Comparison of ENCODE assay signal across 21 mouse cellular contexts in the genomic region with DNA sequence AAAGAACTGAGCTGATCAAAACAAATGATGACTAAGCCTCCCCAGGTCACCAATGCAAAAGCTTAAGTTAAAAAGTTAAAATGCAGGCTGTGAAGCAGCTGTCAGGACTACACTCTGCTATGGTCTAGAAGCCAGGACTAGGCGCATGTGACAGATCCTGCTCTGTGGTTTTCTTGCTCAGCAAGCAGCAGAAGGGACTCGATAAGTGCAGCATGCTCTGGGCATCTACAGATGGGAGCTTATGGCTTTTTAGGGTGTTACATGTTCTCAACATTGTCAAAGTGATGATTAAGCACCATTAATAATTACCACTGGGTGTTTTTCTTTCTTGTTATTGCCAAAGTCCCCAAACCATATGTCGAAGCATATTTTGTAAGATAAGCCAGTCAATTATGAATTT. TPM values are rescaled to one million over a fixed set of nuclear protein-coding genes. Genes with fewer than 3 reads are reported as not detected.
DNase-seq lines count a peak whose midpoint lies in the region; ATAC-seq lines count a peak whose summit lies in the region.
"Had no signal": no experiment of that assay in that cellular context is flagged by ENCODE, and none has a peak within 500 bp of the region (broad histone marks: within the 10 kb centered on the region; RNA-seq: fewer than 3 reads in every experiment).

No protein-coding gene starts in this region.

- 55% methylated on average over 3 of the region's 3 CpGs for WGBS in hindbrain, embryonic 16.5 days
- WGBS in hindbrain, embryonic 12.5 days = 71% methylated on average over 3 of the region's 3 CpGs

- DNase-seq in right cerebral cortex, adult 2 months (ENCODE audit: low spot score in 2 of 2) = peak; percentile 20 to 32
- no peak for DNase-seq in right cerebral cortex, postnatal 14 days
- peak; percentile 65 to 76 for DNase-seq in layer of hippocampus, adult 8-10 months (ENCODE audit: low spot score in 2 of 2)
- no peak for DNase-seq in left cerebral cortex, adult 11 months (ENCODE audit: low spot score)
- DNase-seq in spleen, adult 18-20 months = no peak
- DNase-seq: adrenal gland, postnatal 10 days; B cell, adult 2 months; cerebellum, adult 8-10 months; heart, adult 2 months; liver, embryonic 13.5 days; thymus, adult 18-20 months had no signal

- H3K4me2 ChIP-seq in hindbrain, embryonic 16.5 days (ENCODE audit: low read length) = no peak overlapping the region
- H3K4me2 ChIP-seq in hindbrain, embryonic 12.5 days (replicated peaks) = no peak overlapping the region
- H3K4me2 ChIP-seq: embryonic facial prominence, embryonic 12.5 days; heart, embryonic 15.5 days; limb, embryonic 12.5 days; liver, embryonic 13.5 days; lung, embryonic 15.5 days; midbrain, embryonic 13.5 days had no signal

- H3K4me1 ChIP-seq in hindbrain, embryonic 16.5 days (ENCODE audit: control insufficient read depth, insufficient read depth, low read depth, low read length) = peaks cover 10% of the 10 kb centered on the region
- peaks cover 16% of the 10 kb centered on the region for H3K4me1 ChIP-seq in hindbrain, embryonic 12.5 days
- H3K4me1 ChIP-seq: heart, embryonic 15.5 days; limb, embryonic 12.5 days; liver, embryonic 13.5 days; lung, embryonic 15.5 days had no signal

- H3K9ac ChIP-seq in hindbrain, embryonic 16.5 days (ENCODE audit: low read depth, low read length) = no peak overlapping the region
- no peak overlapping the region for H3K9ac ChIP-seq in hindbrain, embryonic 12.5 days
- H3K9ac ChIP-seq: embryonic facial prominence, embryonic 12.5 days; heart, embryonic 15.5 days; limb, embryonic 12.5 days; liver, embryonic 13.5 days; lung, embryonic 15.5 days; midbrain, embryonic 13.5 days had no signal

- no peaks in the 10 kb centered on the region for H3K36me3 ChIP-seq in hindbrain, embryonic 16.5 days (ENCODE audit: control insufficient read depth, insufficient read depth, low read length)
- no peaks in the 10 kb centered on the region for H3K36me3 ChIP-seq in hindbrain, embryonic 12.5 days
- H3K36me3 ChIP-seq: heart, embryonic 15.5 days; liver, embryonic 13.5 days; lung, embryonic 15.5 days; midbrain, embryonic 13.5 days had no signal

- H3K4me3 ChIP-seq in hindbrain, embryonic 16.5 days (ENCODE audit: low read length) = no peak overlapping the region
- no peak overlapping the region for H3K4me3 ChIP-seq in hindbrain, embryonic 12.5 days
- H3K4me3 ChIP-seq: embryonic facial prominence, embryonic 12.5 days; heart, adult 2 months; heart, embryonic 15.5 days; limb, embryonic 12.5 days; liver, embryonic 13.5 days; lung, embryonic 15.5 days; midbrain, embryonic 13.5 days; myocyte had no signal

- no peaks in the 10 kb centered on the region for H3K9me3 ChIP-seq in hindbrain, embryonic 16.5 days (ENCODE audit: control insufficient read depth, low read length)
- no peaks in the 10 kb centered on the region for H3K9me3 ChIP-seq in hindbrain, embryonic 12.5 days (replicated peaks)
- H3K9me3 ChIP-seq: embryonic facial prominence, embryonic 12.5 days; heart, embryonic 15.5 days; limb, embryonic 12.5 days; liver, embryonic 13.5 days; lung, embryonic 15.5 days; midbrain, embryonic 13.5 days had no signal

- H3K27me3 ChIP-seq in hindbrain, embryonic 16.5 days (replicated peaks; ENCODE audit: control insufficient read depth, insufficient read depth, low read length) = no peaks in the 10 kb centered on the region
- peaks cover 2% of the 10 kb centered on the region; the same call in 1 of the 2 replicates for H3K27me3 ChIP-seq in hindbrain, embryonic 12.5 days
- H3K27me3 ChIP-seq: embryonic facial prominence, embryonic 12.5 days; heart, embryonic 15.5 days; limb, embryonic 12.5 days; liver, embryonic 13.5 days; lung, embryonic 15.5 days had no signal

- ATAC-seq in hindbrain, embryonic 16.5 days = peak; percentile 82
- ATAC-seq in hindbrain, embryonic 12.5 days (ENCODE audit: low FRiP score) = no peak
- ATAC-seq: intestine, postnatal 0 days had no signal

- H3K27ac ChIP-seq in hindbrain, embryonic 16.5 days (ENCODE audit: low read depth, low read length) = 0 out of 2 replicates have a peak overlapping the region, but pooled peaks have one; percentile 9
- H3K27ac ChIP-seq in hindbrain, embryonic 12.5 days = no peak overlapping the region
- H3K27ac ChIP-seq: embryonic facial prominence, embryonic 12.5 days; heart, adult 2 months; heart, embryonic 15.5 days; kidney, postnatal 0 days; limb, embryonic 12.5 days; liver, embryonic 13.5 days; lung, embryonic 15.5 days; midbrain, embryonic 13.5 days had no signal

RNA-seq across cellular contexts. Expression of gene Cdh11, which starts 59.9 kb away (rescaled TPM):
- polyA plus RNA-seq in hindbrain, embryonic 16.5 days (2015; fragmentation: Nextera tagmentation; extraction: Ambion mirVana) = 37.9 and 45.3 TPM in 2 replicates
- polyA plus RNA-seq in hindbrain, embryonic 12.5 days (2016; fragmentation: Nextera tagmentation; extraction: Ambion mirVana) = 100 and 109 TPM in 2 replicates
- 10 to 100 TPM; 68.8 to 84.1 (median 76.7) TPM for total RNA-seq in layer of hippocampus, adult 8-10 months (2022)

Comparison
In these comparisons a context has a peak if more than half of its experiments do, and no peak if none do; other contexts are left out.
1. DNase-seq: peak in right cerebral cortex, adult 2 months (2 of 2) and layer of hippocampus, adult 8-10 months (2 of 2); none in right cerebral cortex, postnatal 14 days (single experiment), left cerebral cortex, adult 11 months (single experiment) and spleen, adult 18-20 months (0 of 2).